Mouse (Mus musculus): ENCODE data around the gene Cth. TPM values are rescaled to one million over a fixed set of nuclear protein-coding genes. Genes with fewer than 3 reads are reported as not detected.
A peak's percentile ranks its signal among the peaks of the same experiment; 100 is the strongest.

Cth gene
- total RNA-seq, 2 experiments from 2014 or later: 5.4 to 6.9 TPM

- no peak for DNase-seq (ENCODE audit: extremely low spot score in 1 of 2, low spot score in 2 of 2)
- intact Hi-C loops (cut with DNase I): no loop called here
- no peak for TF ChIP-seq CTCF (IDR thresholded peaks at IDR 0.05)
- H3K27ac ChIP-seq: no peak overlapping the region
- no peak overlapping the region for H3K4me3 ChIP-seq
Measured at GRCm38 (mm10) chr3:157932074-157932473, 7.2 kb upstream of the Cth start.

- DNase-seq (ENCODE audit: extremely low spot score in 1 of 2, low spot score in 2 of 2): no peak
- H3K4me3 ChIP-seq: no peak overlapping the region
- TF ChIP-seq CTCF (IDR thresholded peaks at IDR 0.05): peak; percentile 2; the same call in 1 of the 2 replicates
- H3K27ac ChIP-seq: no peak overlapping the region
- intact Hi-C loops (cut with DNase I): no loop called here
Measured at GRCm38 (mm10) chr3:157931592-157931991, 6.7 kb upstream of the Cth start.

- no peak for TF ChIP-seq CTCF (IDR thresholded peaks at IDR 0.05)
- intact Hi-C loops (cut with DNase I): loop anchor here (5.0 kb wide), 1 partner anchor 52 kb away; no protein-coding TSS in a partner anchor
- DNase-seq (ENCODE audit: extremely low spot score in 1 of 2, low spot score in 2 of 2): no peak
- Histone ChIP-seq H3K27ac (no peak overlapping the region), H3K4me3 (no peak overlapping the region)
Measured at GRCm38 (mm10) chr3:157929417-157929816, 4.5 kb upstream of the Cth start.

GRCm38 (mm10) chr3:157928731-157929130 lies 3.9 kb upstream of the Cth start:
- no peak for TF ChIP-seq CTCF (IDR thresholded peaks at IDR 0.05)
- DNase-seq (ENCODE audit: extremely low spot score in 1 of 2, low spot score in 2 of 2): no peak
- intact Hi-C loops (cut with DNase I): loop anchor here (5.0 kb wide), 1 partner anchor 51 kb away; no protein-coding TSS in a partner anchor
- Histone ChIP-seq H3K27ac (no peak overlapping the region), H3K4me3 (no peak overlapping the region)

- Histone ChIP-seq H3K27ac (no peak overlapping the region), H3K4me3 (no peak overlapping the region)
- TF ChIP-seq CTCF (IDR thresholded peaks at IDR 0.05): no peak
- DNase-seq (ENCODE audit: extremely low spot score in 1 of 2, low spot score in 2 of 2): no peak
- intact Hi-C loops (cut with DNase I): loop anchor here (5.0 kb wide), 1 partner anchor 49 kb away; no protein-coding TSS in a partner anchor
Measured at GRCm38 (mm10) chr3:157926761-157927160, 1.9 kb upstream of the Cth start.

GRCm38 (mm10) chr3:157925706-157926510 lies 1.0 kb upstream of the Cth start:
- DNase-seq (ENCODE audit: extremely low spot score in 1 of 2, low spot score in 2 of 2): no peak
- no peak overlapping the region for H3K4me3 ChIP-seq
- TF ChIP-seq CTCF (IDR thresholded peaks at IDR 0.05): no peak
- intact Hi-C loops (cut with DNase I): loop anchor here (5.0 kb wide), 1 partner anchor 49 kb away; no protein-coding TSS in a partner anchor
- no peak overlapping the region for H3K27ac ChIP-seq

DNA sequence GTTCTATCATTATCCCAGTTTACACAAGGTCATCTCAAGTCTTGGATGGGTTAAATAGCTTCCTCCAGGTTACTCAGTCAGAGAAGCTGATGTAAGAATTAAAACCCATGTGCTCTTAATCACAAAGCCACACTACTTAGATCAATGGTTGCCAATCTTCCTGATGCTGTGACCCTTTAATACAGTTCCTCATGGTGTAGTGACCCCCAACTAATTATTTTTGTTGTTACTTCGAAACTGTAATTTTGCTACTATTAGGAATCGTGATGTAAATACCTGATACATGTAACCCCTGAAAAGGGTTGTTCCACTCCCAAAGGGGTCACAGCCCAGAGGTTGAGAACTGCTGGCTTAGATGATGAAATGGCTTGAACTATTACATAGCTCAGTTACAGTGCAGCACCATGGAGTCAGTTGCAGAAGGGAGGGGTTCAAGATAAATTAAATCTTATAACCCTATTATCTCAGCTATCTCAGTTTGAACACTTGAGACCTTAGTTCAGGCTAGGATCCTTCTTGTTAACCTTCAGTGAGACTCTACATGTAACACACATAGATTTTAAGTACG lies 1.5 kb downstream of the Cth start:
- H3K27ac ChIP-seq: no peak overlapping the region
- no peak for TF ChIP-seq CTCF (IDR thresholded peaks at IDR 0.05)
- intact Hi-C loops (cut with DNase I): no loop called here
- DNase-seq (ENCODE audit: extremely low spot score in 1 of 2, low spot score in 2 of 2): no peak
- no peak overlapping the region for H3K4me3 ChIP-seq

DNA sequence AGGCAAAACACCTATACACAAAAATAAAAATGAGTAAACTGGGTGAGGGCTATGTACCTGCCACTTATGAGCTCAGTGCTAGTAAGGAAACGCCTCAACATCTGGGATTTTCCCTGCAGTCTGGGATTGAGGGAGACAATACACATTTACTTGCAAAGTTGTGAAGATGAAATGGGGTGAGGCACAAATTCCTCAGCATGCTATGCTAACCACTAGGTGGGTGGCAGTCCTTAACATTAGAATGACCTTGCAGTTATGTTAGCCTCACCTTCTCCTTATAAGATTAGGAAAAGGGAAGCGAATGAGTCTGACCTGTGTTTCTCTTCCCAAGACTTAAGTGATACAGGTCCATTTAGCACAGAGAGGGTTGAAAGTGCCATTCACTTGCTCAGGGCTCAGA lies 3.5 kb downstream of the Cth start:
- intact Hi-C loops (cut with DNase I): no loop called here
- TF ChIP-seq CTCF (IDR thresholded peaks at IDR 0.05): no peak
- Histone ChIP-seq H3K4me3 (no peak overlapping the region), H3K27ac (no peak overlapping the region)
- no peak for DNase-seq (ENCODE audit: extremely low spot score in 1 of 2, low spot score in 2 of 2)

GRCm38 (mm10) chr3:157916336-157916735 lies 8.5 kb downstream of the Cth start:
- no peak for TF ChIP-seq CTCF (IDR thresholded peaks at IDR 0.05)
- no peak for DNase-seq (ENCODE audit: extremely low spot score in 1 of 2, low spot score in 2 of 2)
- H3K27ac ChIP-seq: no peak overlapping the region
- no peak overlapping the region for H3K4me3 ChIP-seq
- intact Hi-C loops (cut with DNase I): no loop called here

GRCm38 (mm10) chr3:157912155-157912554 lies 12.7 kb downstream of the Cth start:
- H3K27ac ChIP-seq: no peak overlapping the region
- no peak for TF ChIP-seq CTCF (IDR thresholded peaks at IDR 0.05)
- DNase-seq (ENCODE audit: extremely low spot score in 1 of 2, low spot score in 2 of 2): no peak
- no peak overlapping the region for H3K4me3 ChIP-seq
- intact Hi-C loops (cut with DNase I): no loop called here

GRCm38 (mm10) chr3:157910262-157910661 lies 14.6 kb downstream of the Cth start:
- TF ChIP-seq CTCF (IDR thresholded peaks at IDR 0.05): no peak
- DNase-seq (ENCODE audit: extremely low spot score in 1 of 2, low spot score in 2 of 2): no peak
- intact Hi-C loops (cut with DNase I): no loop called here
- Histone ChIP-seq H3K4me3 (no peak overlapping the region), H3K27ac (no peak overlapping the region)

DNA sequence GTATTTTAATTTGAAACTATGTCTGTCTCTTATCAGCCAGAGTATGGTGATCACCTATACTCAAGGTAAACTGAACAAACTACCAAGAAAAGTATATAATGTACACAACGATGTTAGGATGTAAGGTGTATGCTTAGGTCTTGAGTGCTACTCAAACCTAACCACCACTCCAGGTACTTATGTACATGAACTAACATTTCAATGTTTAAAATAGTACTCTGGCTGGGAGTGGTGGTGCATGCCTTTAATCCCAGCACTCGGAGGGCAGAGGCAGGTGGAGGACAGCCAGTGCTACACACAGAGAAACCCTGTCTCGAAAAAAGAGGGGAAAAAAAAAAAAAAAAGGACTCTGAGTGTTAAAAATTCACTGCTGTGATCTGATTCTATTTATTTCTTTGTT lies 16.7 kb downstream of the Cth start:
- no peak for TF ChIP-seq CTCF (IDR thresholded peaks at IDR 0.05)
- no peak for DNase-seq (ENCODE audit: extremely low spot score in 1 of 2, low spot score in 2 of 2)
- intact Hi-C loops (cut with DNase I): no loop called here
- H3K4me3 ChIP-seq: no peak overlapping the region
- H3K27ac ChIP-seq: no peak overlapping the region

All from left cerebral cortex, adult 2 months (tissue).